Mouse (Mus musculus): ENCODE measurements around the gene Tmem17.

DNA sequence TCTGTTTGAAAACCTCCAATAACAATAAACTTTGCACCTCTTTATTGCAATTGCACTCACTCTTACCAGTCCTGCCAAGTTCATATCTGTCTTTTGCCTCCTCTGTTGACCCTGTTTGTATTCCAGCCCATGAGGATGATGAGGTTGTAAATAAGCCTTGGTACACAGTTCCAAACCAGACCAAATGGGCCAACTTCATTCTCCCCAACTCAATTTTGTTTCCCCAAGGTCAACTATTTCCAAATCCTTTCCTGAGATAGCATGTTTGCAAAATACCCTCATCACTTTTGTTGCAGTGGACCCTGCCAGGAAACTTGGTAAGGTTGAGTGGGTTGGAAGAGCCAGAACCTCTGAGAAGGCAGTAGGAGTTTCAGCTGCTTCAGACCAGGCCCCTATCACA lies 16.9 kb upstream of the Tmem17 start:
- TF ChIP-seq CTCF (IDR thresholded peaks at IDR 0.05; ENCODE audit: low read depth, low read length) (no peak), POLR2A (IDR thresholded peaks at IDR 0.05; ENCODE audit: extremely low read depth, insufficient read depth, low read length) (no peak)
